Mouse (Mus musculus): ENCODE results near the gene Mpzl3. TPM values are rescaled to one million over a fixed set of nuclear protein-coding genes. Genes with fewer than 3 reads are reported as not detected.
"Not testable (repeated sequence)": the region's sequence is repeated elsewhere in the genome, so short reads cannot be mapped to it uniquely, and the experiment has no call there.

The Mpzl3 gene
- polyA plus RNA-seq, 1 experiment from 2014 or later: 1.8 TPM

DNA sequence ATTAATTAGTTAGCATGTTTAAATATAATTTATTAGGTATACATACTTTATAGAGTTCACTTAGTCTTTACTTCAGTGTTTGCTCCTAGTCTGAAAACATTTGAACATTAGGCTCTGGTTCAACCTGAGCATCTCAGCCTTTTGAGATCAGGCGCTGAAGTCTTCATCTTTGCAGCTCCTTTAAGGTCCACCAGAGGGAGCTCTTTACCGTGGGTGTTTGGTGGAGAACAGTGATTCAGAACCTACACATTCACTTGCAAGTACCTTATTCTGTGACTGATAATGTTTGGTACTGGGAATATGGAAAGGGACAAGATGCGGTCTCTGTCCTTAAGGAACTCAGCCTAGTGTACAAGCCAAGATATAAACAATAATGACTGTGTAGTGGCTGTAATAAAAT is 32.2 kb upstream of the Mpzl3 start:
- DNase-seq (ENCODE audit: low spot score) (peak; percentile 56), ATAC-seq (ENCODE audit: insufficient read depth, low FRiP score, low TSS enrichment) (no peak)
- Histone ChIP-seq H3K4me2 (ENCODE audit: low read depth) (no peak overlapping the region), H3K36me3 (ENCODE audit: control insufficient read depth, insufficient read depth, low read length) (no peaks in the 10 kb centered on the region), H3K27me3 (ENCODE audit: control insufficient read depth, insufficient read depth, low read length) (no peaks in the 10 kb centered on the region), H3K9ac (ENCODE audit: low read length) (no peak overlapping the region), H3K4me3 (ENCODE audit: low read depth, low read length) (no peak overlapping the region), H3K9me3 (ENCODE audit: control insufficient read depth, low read length) (no peaks in the 10 kb centered on the region), H3K27ac (ENCODE audit: low read depth, low read length) (no peak overlapping the region), H3K4me1 (ENCODE audit: control insufficient read depth, insufficient read depth, low read length) (no peaks in the 10 kb centered on the region)
- 12% methylated on average over 3 of the region's 3 CpGs for WGBS

DNA sequence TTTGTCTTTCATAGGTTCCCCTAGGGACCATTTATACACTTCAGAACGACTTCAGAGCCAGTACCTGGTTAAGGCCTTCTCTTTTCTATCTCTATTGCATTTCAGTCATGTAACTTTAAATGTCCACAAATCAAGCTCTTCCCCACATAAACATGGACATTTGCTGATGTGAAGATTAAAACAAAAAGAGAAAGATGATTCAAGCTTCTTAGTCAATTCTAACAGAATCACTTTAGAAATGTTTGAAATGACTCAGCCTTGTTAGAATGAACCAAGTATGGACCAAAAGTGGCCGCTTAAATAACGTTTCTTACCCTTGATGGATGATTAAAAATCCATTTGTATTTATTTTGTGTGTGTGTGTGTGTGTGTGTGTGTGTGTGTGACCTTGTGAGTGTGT is 31.3 kb upstream of the Mpzl3 start:
- Histone ChIP-seq H3K9me3 (ENCODE audit: control insufficient read depth, low read length) (no peaks in the 10 kb centered on the region), H3K36me3 (ENCODE audit: control insufficient read depth, insufficient read depth, low read length) (no peaks in the 10 kb centered on the region), H3K9ac (ENCODE audit: low read length) (no peak overlapping the region), H3K27ac (ENCODE audit: low read depth, low read length) (no peak overlapping the region), H3K27me3 (ENCODE audit: control insufficient read depth, insufficient read depth, low read length) (no peaks in the 10 kb centered on the region), H3K4me3 (ENCODE audit: low read depth, low read length) (no peak overlapping the region), H3K4me1 (ENCODE audit: control insufficient read depth, insufficient read depth, low read length) (no peaks in the 10 kb centered on the region), H3K4me2 (ENCODE audit: low read depth) (no peak overlapping the region)
- 61% methylated on average over 3 of the region's 3 CpGs for WGBS
- ATAC-seq (ENCODE audit: insufficient read depth, low FRiP score, low TSS enrichment) (no peak), DNase-seq (ENCODE audit: low spot score) (no peak)

GRCm38 (mm10) chr9:45024187-45024586 is 30.8 kb upstream of the Mpzl3 start:
- Histone ChIP-seq H3K9ac (ENCODE audit: low read length) (no peak overlapping the region), H3K27ac (ENCODE audit: low read depth, low read length) (no peak overlapping the region), H3K27me3 (ENCODE audit: control insufficient read depth, insufficient read depth, low read length) (no peaks in the 10 kb centered on the region), H3K4me3 (ENCODE audit: low read depth, low read length) (no peak overlapping the region), H3K9me3 (ENCODE audit: control insufficient read depth, low read length) (no peaks in the 10 kb centered on the region), H3K36me3 (ENCODE audit: control insufficient read depth, insufficient read depth, low read length) (no peaks in the 10 kb centered on the region), H3K4me1 (ENCODE audit: control insufficient read depth, insufficient read depth, low read length) (no peaks in the 10 kb centered on the region), H3K4me2 (ENCODE audit: low read depth) (no peak overlapping the region)
- ATAC-seq (ENCODE audit: insufficient read depth, low FRiP score, low TSS enrichment) (no peak), DNase-seq (ENCODE audit: low spot score) (no peak)
- 84% methylated on average over 2 of the region's 2 CpGs for WGBS

GRCm38 (mm10) chr9:45027376-45027775 is 27.6 kb upstream of the Mpzl3 start:
- H3K4me2 ChIP-seq (ENCODE audit: low read depth): no peak overlapping the region
- WGBS: 75% methylated on average over 8 of the region's 8 CpGs
- H3K4me1 ChIP-seq (ENCODE audit: control insufficient read depth, insufficient read depth, low read length): no peaks in the 10 kb centered on the region
- H3K9ac ChIP-seq (ENCODE audit: low read length): no peak overlapping the region
- no peaks in the 10 kb centered on the region for H3K27me3 ChIP-seq (ENCODE audit: control insufficient read depth, insufficient read depth, low read length)
- no peak for ATAC-seq (ENCODE audit: insufficient read depth, low FRiP score, low TSS enrichment)
- no peak overlapping the region for H3K27ac ChIP-seq (ENCODE audit: low read depth, low read length)
- no peaks in the 10 kb centered on the region for H3K9me3 ChIP-seq (ENCODE audit: control insufficient read depth, low read length)
- H3K36me3 ChIP-seq (ENCODE audit: control insufficient read depth, insufficient read depth, low read length): no peaks in the 10 kb centered on the region
- H3K4me3 ChIP-seq (ENCODE audit: low read depth, low read length): no peak overlapping the region
- no peak for DNase-seq (ENCODE audit: low spot score)

DNA sequence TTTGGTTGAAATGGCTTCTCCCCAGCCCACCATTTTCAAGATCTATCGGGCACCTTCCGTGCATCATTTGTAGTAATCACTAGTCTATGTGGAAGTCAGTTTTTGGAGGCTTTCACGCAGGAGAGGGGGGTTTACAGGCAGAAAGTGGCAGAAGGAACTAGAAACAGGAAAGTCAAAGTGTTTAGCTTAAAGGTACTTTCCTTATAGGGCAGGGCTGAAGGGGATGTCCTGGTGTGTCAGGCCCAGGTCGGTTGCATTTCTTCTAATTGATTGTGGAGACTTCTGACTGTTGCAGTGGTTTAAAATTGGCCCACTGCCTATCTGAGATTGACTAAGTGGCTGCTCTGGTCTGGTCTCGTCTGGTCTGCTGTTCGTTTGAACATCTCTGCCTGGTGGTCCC is 24.6 kb upstream of the Mpzl3 start:
- WGBS: 72% methylated on average over 6 of the region's 6 CpGs
- no peak overlapping the region for H3K4me2 ChIP-seq (ENCODE audit: low read depth)
- H3K27ac ChIP-seq (ENCODE audit: low read depth, low read length): no peak overlapping the region
- ATAC-seq (ENCODE audit: insufficient read depth, low FRiP score, low TSS enrichment) (no peak), DNase-seq (ENCODE audit: low spot score) (no peak)
- no peaks in the 10 kb centered on the region for H3K36me3 ChIP-seq (ENCODE audit: control insufficient read depth, insufficient read depth, low read length)
- H3K9me3 ChIP-seq (ENCODE audit: control insufficient read depth, low read length): no peaks in the 10 kb centered on the region
- H3K4me1 ChIP-seq (ENCODE audit: control insufficient read depth, insufficient read depth, low read length): no peaks in the 10 kb centered on the region
- no peak overlapping the region for H3K4me3 ChIP-seq (ENCODE audit: low read depth, low read length)
- H3K27me3 ChIP-seq (ENCODE audit: control insufficient read depth, insufficient read depth, low read length): no peaks in the 10 kb centered on the region
- no peak overlapping the region for H3K9ac ChIP-seq (ENCODE audit: low read length)

GRCm38 (mm10) chr9:45032261-45032660 is 22.7 kb upstream of the Mpzl3 start:
- Histone ChIP-seq H3K27me3 (ENCODE audit: control insufficient read depth, insufficient read depth, low read length) (no peaks in the 10 kb centered on the region), H3K4me1 (ENCODE audit: control insufficient read depth, insufficient read depth, low read length) (no peaks in the 10 kb centered on the region), H3K9ac (ENCODE audit: low read length) (no peak overlapping the region), H3K36me3 (ENCODE audit: control insufficient read depth, insufficient read depth, low read length) (no peaks in the 10 kb centered on the region), H3K4me3 (ENCODE audit: low read depth, low read length) (no peak overlapping the region), H3K9me3 (ENCODE audit: control insufficient read depth, low read length) (no peaks in the 10 kb centered on the region), H3K27ac (ENCODE audit: low read depth, low read length) (no peak overlapping the region), H3K4me2 (ENCODE audit: low read depth) (no peak overlapping the region)
- DNase-seq (ENCODE audit: low spot score): no peak
- WGBS: 77% methylated on average over 2 of the region's 2 CpGs
- no peak for ATAC-seq (ENCODE audit: insufficient read depth, low FRiP score, low TSS enrichment)

GRCm38 (mm10) chr9:45034526-45034925 is 20.5 kb upstream of the Mpzl3 start:
- DNase-seq (ENCODE audit: low spot score): no peak
- Histone ChIP-seq H3K4me1 (ENCODE audit: control insufficient read depth, insufficient read depth, low read length) (no peaks in the 10 kb centered on the region), H3K4me2 (ENCODE audit: low read depth) (no peak overlapping the region), H3K9me3 (ENCODE audit: control insufficient read depth, low read length) (no peaks in the 10 kb centered on the region), H3K9ac (ENCODE audit: low read length) (no peak overlapping the region), H3K27me3 (ENCODE audit: control insufficient read depth, insufficient read depth, low read length) (0 out of 2 replicates have a peak, but pooled peaks cover 2% of the 10 kb centered on the region), H3K4me3 (ENCODE audit: low read depth, low read length) (no peak overlapping the region), H3K36me3 (ENCODE audit: control insufficient read depth, insufficient read depth, low read length) (no peaks in the 10 kb centered on the region), H3K27ac (ENCODE audit: low read depth, low read length) (no peak overlapping the region)
- WGBS: 86% methylated on average over 3 of the region's 3 CpGs
- ATAC-seq (ENCODE audit: insufficient read depth, low FRiP score, low TSS enrichment): no peak

DNA sequence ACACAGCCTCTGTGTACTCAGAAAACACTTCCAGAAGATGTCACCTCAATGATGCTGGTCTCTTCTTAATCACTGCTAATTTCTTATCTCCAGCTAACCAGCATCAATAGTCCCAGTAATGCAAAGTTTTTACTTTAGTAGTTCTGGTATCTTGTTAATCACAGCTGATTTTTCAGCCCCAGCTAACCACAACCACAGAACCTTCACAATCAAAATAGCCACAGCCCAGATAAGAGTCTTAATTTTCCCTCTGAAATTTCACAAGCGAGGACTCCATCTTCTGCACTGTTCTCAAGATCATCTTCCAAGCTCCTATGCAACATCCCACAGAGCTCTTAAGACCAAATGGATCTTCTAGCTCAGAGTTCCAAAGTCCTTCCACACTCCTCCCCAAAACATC is 17.2 kb upstream of the Mpzl3 start:
- H3K4me3 ChIP-seq (ENCODE audit: low read depth, low read length): not testable (repeated sequence)

GRCm38 (mm10) chr9:45039499-45039898 is 15.5 kb upstream of the Mpzl3 start, which contains the start of gene Mpzl2:
Gene Mpzl2, plus strand, starts transcription at chr9:45039799.
- Histone ChIP-seq H3K4me2 (ENCODE audit: low read depth) (no peak within 1 kb of the TSS), H3K36me3 (ENCODE audit: control insufficient read depth, insufficient read depth, low read length) (no peaks in the 10 kb centered on the region), H3K4me1 (ENCODE audit: control insufficient read depth, insufficient read depth, low read length) (0 out of 2 replicates have a peak, but pooled peaks cover 4% of the 10 kb centered on the region), H3K4me3 (ENCODE audit: low read depth, low read length) (no peak within 1 kb of the TSS), H3K9me3 (ENCODE audit: control insufficient read depth, low read length) (no peaks in the 10 kb centered on the region), H3K27me3 (ENCODE audit: control insufficient read depth, insufficient read depth, low read length) (peaks cover 43% of the 10 kb centered on the region), H3K27ac (ENCODE audit: low read depth, low read length) (no peak within 1 kb of the TSS), H3K9ac (ENCODE audit: low read length) (no peak within 1 kb of the TSS)
- whole genome bisulfite sequencing: 66% methylated on average over 5 of the region's 5 CpGs
- DNase-seq (ENCODE audit: low spot score) (no peak), ATAC-seq (ENCODE audit: insufficient read depth, low FRiP score, low TSS enrichment) (no peak)

More for the DNA sequence above, 17.2 kb upstream of the Mpzl3 start:
- H3K4me1 ChIP-seq (ENCODE audit: control insufficient read depth, insufficient read depth, low read length); H3K27ac ChIP-seq (ENCODE audit: low read depth, low read length); H3K9me3 ChIP-seq (ENCODE audit: control insufficient read depth, low read length); ATAC-seq (ENCODE audit: insufficient read depth, low FRiP score, low TSS enrichment); H3K4me2 ChIP-seq (ENCODE audit: low read depth); DNase-seq (ENCODE audit: low spot score); H3K9ac ChIP-seq (ENCODE audit: low read length); H3K36me3 ChIP-seq (ENCODE audit: control insufficient read depth, insufficient read depth, low read length): not testable (repeated sequence)
- H3K27me3 ChIP-seq (ENCODE audit: control insufficient read depth, insufficient read depth, low read length): peaks cover 30% of the 10 kb centered on the region
- WGBS: 95% methylated on average over 1 of the region's 1 CpGs
